Mouse (Mus musculus): ENCODE measurements around the gene March9. TPM values are rescaled to one million over a fixed set of nuclear protein-coding genes. Genes with fewer than 3 reads are reported as not detected.
"Not testable (repeated sequence)": the region's sequence is repeated elsewhere in the genome, so short reads cannot be mapped to it uniquely, and the experiment has no call there.

The March9 gene
- polyA plus RNA-seq, 1 experiment from 2014 or later, result 1.7 TPM

DNA sequence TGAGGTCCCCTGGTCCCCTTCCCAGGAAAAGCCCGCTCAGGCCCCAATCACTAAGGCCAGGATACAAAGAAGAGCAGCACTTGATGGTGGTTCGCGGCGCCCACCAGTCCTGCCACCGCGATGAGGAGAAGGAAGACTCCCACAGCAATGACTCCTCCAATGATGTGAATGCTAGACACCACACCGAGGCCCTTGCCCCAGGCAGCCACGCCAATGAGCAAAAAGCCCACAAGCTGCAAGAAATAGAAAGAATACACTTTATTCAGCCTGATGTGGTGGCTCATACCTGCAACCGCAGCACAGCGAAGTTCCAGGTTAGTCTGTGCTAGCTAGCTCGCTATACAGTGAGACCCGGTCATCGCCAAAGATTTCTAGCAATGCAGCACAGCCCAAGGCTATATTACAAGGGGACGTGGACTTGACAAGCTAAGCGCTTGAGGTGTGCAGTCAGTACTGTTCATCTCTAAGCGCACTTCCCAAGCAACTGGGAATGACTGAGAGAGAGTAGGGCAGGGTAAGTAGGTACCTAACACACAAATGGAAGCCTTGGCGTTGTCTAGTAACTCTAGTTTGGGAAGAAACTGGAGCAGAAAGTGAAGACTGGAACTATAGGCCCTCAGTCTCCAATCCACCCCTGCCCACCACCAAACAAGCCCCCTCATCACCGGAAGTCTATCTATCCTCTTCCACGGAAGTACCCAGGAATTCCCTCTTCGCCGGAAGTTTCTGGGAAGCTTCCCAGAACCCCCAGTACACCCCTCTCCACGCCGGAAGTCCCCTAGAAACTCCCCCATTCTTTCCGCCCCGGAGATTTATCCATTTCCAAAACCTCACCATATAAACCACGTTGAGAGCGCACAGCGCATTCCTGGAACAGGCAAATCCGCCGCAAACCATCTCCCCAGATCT is 9.6 kb upstream of the March9 start:
- peak; percentile 66; the same call in 1 of the 2 replicates for ATAC-seq (ENCODE audit: insufficient number of reproducible peaks, low FRiP score, low TSS enrichment, low read depth)
- H3K4me1 ChIP-seq, result peaks cover 37% of the 10 kb centered on the region
- WGBS, result 7% methylated on average over 30 of the region's 30 CpGs

DNA sequence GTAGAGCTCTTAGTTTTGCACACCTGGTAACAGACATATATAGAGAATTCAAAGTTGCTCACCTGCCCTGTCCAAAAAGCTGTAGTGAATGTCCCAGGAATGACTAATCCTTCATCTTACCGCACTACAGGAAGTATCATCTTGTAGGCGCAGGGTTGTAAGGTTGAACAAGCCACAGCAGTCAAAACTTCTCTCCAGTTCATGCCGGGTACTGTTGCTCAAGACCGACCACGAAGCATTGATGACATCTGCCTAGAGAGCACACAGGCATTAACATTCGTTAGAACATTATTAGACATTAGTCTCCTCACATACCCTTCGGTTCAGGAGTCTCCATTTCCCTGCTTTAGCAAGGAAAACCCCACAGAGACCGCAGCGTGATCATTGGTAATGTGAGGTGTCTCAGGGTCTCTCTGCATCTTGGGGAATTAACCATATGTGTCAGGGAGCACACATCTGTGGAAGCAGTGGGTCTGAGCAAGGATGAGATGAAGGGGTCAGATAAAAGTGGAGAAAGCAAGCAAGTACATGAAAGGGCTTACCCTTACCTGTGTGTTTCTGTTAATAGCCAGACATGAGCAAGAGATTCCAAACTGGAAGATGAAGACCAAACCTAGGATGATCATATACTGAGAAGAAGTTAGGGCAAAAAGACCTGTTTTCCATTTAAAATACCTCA is 8.5 kb upstream of the March9 start:
- peak overlapping the region; percentile 68 for H3K4me3 ChIP-seq
- peaks cover 40% of the 10 kb centered on the region for H3K36me3 ChIP-seq
- peaks cover 39% of the 10 kb centered on the region for H3K4me1 ChIP-seq
- H3K27ac ChIP-seq, result peak overlapping the region; percentile 95
- H3K27me3 ChIP-seq, result no peaks in the 10 kb centered on the region
- H3K4me2 ChIP-seq, result peak overlapping the region; percentile 74
- ATAC-seq (ENCODE audit: insufficient number of reproducible peaks, low FRiP score, low TSS enrichment, low read depth), result no peak
- H3K9me3 ChIP-seq, result no peaks in the 10 kb centered on the region
- 71% methylated on average over 9 of the region's 9 CpGs for WGBS
- H3K9ac ChIP-seq, result peak overlapping the region; percentile 10; the same call in 1 of the 2 replicates

More for the DNA sequence above, 9.6 kb upstream of the March9 start:
- Histone ChIP-seq H3K36me3 (peaks cover 40% of the 10 kb centered on the region), H3K27ac (peak overlapping the region; percentile 95), H3K4me3 (peak overlapping the region; percentile 68), H3K27me3 (no peaks in the 10 kb centered on the region), H3K9ac (peak overlapping the region; percentile 51), H3K9me3 (no peaks in the 10 kb centered on the region), H3K4me2 (peak overlapping the region; percentile 74)

DNA sequence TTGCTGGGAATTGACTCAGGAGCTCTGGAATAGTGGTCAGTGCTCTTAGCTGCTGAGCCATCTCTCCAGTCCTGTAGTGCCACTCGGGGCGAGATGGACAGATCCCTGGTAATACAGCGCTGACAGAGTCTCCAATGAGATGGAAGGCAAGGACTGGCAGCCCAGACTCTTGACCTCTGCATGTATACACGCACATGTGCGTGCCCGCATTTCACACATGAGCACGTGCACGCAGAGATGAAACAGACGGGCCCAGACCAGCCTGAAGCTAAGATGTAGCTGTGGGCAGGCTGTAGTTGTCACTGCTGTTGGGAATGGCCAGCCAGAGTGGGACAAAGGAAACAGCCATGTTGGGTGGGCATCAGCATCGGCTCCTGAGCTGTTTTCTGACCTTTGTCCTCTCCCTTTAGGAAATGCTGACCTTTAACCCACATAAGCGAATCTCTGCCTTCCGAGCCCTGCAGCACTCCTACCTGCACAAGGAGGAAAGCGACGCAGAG is 6.6 kb upstream of the March9 start:
- H3K27ac ChIP-seq, result no peak overlapping the region
- peaks cover 39% of the 10 kb centered on the region for H3K4me1 ChIP-seq
- H3K9me3 ChIP-seq, result no peaks in the 10 kb centered on the region
- no peak overlapping the region for H3K4me2 ChIP-seq
- H3K9ac ChIP-seq, result no peak overlapping the region
- ATAC-seq (ENCODE audit: insufficient number of reproducible peaks, low FRiP score, low TSS enrichment, low read depth), result no peak
- no peak overlapping the region for H3K4me3 ChIP-seq
- WGBS, result 93% methylated on average over 14 of the region's 14 CpGs
- H3K36me3 ChIP-seq, result peaks cover 40% of the 10 kb centered on the region
- H3K27me3 ChIP-seq, result no peaks in the 10 kb centered on the region

DNA sequence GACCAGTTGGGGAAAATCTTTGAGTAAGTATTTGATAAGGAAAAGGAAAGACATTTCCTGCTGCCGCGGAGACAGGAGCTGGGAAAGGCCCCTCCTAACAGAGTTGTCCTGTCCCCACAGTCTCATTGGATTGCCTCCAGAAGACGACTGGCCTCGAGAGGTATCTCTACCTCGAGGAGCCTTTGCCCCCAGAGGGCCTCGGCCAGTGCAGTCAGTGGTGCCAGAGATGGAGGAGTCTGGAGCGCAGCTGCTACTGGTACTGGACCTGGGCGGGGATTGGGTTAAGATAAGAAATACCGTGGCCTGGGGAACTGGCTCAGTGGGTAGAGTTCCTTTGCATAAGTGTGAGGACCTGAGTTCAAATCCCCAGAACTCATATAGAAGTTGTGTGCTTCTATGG is 6.0 kb upstream of the March9 start:
- no peak for ATAC-seq (ENCODE audit: insufficient number of reproducible peaks, low FRiP score, low TSS enrichment, low read depth)
- H3K36me3 ChIP-seq, result peaks cover 40% of the 10 kb centered on the region
- WGBS, result 86% methylated on average over 9 of the region's 9 CpGs
- no peak overlapping the region for H3K4me3 ChIP-seq
- no peaks in the 10 kb centered on the region for H3K9me3 ChIP-seq
- H3K9ac ChIP-seq, result no peak overlapping the region
- H3K4me1 ChIP-seq, result peaks cover 36% of the 10 kb centered on the region
- peaks cover 4% of the 10 kb centered on the region; the same call in 1 of the 2 replicates for H3K27me3 ChIP-seq
- H3K27ac ChIP-seq, result no peak overlapping the region
- H3K4me2 ChIP-seq, result no peak overlapping the region

DNA sequence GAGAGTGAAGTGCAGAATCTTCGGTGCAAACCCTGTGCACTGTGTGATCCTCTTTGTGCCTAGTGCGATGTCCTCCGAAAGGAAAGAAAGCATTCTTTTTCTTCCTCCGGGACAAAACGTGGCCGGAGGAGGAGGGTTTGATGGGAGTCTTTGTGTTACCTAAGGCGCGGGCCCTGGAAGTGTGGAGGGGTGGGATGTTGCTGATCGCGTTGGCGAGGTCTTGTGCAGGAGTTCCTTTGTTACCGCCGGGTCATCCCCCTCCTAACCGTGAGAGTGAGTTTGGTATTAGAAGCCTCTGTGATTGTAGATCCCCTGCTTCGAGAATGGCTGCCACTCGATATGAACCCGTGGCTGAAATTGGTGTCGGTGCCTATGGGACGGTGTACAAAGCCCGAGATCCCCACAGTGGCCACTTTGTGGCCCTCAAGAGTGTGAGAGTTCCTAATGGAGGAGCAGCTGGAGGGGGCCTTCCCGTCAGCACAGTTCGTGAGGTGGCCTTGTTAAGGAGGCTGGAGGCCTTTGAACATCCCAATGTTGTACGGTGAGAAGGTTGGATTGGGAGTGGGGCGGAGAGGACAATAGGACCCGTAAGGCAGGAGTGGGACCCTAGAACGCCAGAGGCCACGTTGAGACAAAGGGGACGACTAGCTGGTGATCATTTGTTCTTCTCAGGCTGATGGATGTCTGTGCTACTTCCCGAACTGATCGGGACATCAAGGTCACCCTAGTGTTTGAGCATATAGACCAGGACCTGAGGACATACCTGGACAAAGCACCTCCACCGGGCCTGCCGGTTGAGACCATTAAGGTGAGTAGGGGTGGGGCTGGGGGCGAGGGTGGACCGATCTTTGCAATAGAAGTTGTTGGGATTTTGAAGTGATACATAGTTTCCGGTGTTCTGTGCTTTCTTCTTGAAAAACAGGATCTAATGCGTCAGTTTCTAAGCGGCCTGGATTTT is 4.2 kb upstream of the March9 start:
- no peaks in the 10 kb centered on the region for H3K9me3 ChIP-seq
- H3K9ac ChIP-seq, result peak overlapping the region; percentile 80
- 10% methylated on average over 37 of the region's 37 CpGs for WGBS
- peak overlapping the region; percentile 88 for H3K27ac ChIP-seq
- peaks cover 40% of the 10 kb centered on the region for H3K36me3 ChIP-seq
- peak overlapping the region; percentile 82 for H3K4me3 ChIP-seq
- ATAC-seq (ENCODE audit: insufficient number of reproducible peaks, low FRiP score, low TSS enrichment, low read depth), result no peak
- peak overlapping the region; percentile 76 for H3K4me2 ChIP-seq
- peaks cover 13% of the 10 kb centered on the region for H3K27me3 ChIP-seq
- H3K4me1 ChIP-seq, result peaks cover 38% of the 10 kb centered on the region

DNA sequence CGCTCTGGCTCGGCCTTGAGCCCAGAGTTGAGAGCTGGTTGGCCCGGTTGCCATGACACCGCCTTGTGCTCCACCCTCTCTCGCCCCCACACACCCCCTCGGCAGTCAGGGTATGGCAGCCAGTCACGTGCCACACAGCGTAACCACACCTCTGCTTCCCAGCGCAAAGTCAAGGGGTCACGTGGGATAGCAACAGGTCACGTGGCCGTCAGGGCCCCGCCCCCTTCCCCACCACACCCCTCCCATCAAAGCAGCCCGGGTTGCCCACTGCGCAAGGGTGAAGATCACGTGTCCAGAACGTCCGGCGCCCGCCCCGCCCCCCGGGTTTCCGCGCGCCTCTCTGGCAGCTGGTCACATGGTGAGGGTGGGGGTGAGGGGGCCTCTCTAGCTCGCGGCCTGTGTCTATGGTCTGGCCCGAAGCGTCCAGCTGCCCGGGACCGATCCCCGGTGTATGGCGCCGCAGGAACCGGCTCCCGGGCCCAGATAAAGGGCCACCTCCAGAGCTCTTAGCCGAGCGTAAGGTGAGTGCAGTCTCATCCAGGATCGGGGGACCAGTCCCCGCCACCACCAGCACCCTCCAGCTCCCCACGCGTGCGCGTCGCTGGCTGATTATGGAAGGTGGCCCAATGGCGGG is 3.4 kb upstream of the March9 start, which contains the start of gene Cdk4:
TSS of gene Cdk4 (plus strand) at position 296 of the 634 bp plus-strand sequence.
- H3K27me3 ChIP-seq, result peaks cover 13% of the 10 kb centered on the region

DNA sequence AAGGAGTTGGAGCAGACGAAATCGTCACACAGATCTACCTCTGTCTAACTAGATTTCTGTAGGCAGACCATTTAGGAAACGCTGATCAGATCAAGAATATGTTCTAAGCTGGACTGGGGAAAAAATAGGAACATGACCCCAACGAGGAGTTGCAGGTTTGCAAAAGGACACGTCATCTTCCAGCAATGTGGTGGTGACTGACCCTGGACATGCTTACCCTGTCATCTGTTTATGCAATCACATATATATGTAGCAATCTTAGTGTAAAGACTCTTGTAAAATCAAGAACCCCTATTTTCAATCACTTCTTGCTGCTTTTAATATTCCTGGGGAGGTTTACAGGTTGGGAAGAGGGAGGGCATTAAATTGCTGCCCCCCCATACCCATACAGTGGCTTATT is 2.5 kb upstream of the March9 start:
- H3K4me2 ChIP-seq, result no peak overlapping the region
- peaks cover 31% of the 10 kb centered on the region for H3K36me3 ChIP-seq
- no peak for ATAC-seq (ENCODE audit: insufficient number of reproducible peaks, low FRiP score, low TSS enrichment, low read depth)
- H3K9ac ChIP-seq, result no peak overlapping the region
- no peak overlapping the region for H3K4me3 ChIP-seq
- H3K9me3 ChIP-seq, result no peaks in the 10 kb centered on the region
- 70% methylated on average over 5 of the region's 5 CpGs for WGBS
- H3K27me3 ChIP-seq, result peaks cover 13% of the 10 kb centered on the region
- peaks cover 37% of the 10 kb centered on the region for H3K4me1 ChIP-seq
- no peak overlapping the region for H3K27ac ChIP-seq

More for the DNA sequence above, 3.4 kb upstream of the March9 start, which contains the start of gene Cdk4:
- peaks cover 38% of the 10 kb centered on the region for H3K36me3 ChIP-seq
- peak within 1 kb of the TSS; percentile 82 for H3K4me3 ChIP-seq
- H3K4me2 ChIP-seq, result peak within 1 kb of the TSS; percentile 76
- peak; percentile 93 for ATAC-seq (ENCODE audit: insufficient number of reproducible peaks, low FRiP score, low TSS enrichment, low read depth)
- no peaks in the 10 kb centered on the region for H3K9me3 ChIP-seq
- peaks cover 38% of the 10 kb centered on the region for H3K4me1 ChIP-seq
- peak within 1 kb of the TSS; percentile 88 for H3K27ac ChIP-seq
- H3K9ac ChIP-seq, result peak within 1 kb of the TSS; percentile 80
- WGBS, result under 1% methylated on average over 46 of the region's 46 CpGs

DNA sequence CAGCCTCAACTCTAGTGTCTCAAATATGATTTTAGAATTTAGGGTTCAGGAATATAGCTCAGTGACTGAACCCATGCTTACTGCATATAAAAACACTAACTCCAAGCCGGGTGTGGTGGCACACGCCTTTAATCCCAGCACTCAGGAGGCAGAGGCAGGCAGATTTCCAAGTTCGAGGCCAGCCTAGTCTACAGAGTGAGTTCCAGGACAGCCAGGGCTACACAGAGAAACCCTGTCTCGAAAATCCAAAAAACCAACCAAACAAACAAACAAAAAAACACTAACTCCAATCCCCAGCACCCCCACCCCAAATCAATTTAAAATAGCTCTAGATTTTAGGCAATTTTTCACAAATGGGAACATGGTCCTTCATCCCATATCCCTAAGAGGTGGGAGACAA is 2.1 kb upstream of the March9 start:
- not testable (repeated sequence) for H3K4me3 ChIP-seq; H3K27ac ChIP-seq; H3K9ac ChIP-seq; ATAC-seq (ENCODE audit: insufficient number of reproducible peaks, low FRiP score, low TSS enrichment, low read depth); H3K4me2 ChIP-seq; H3K9me3 ChIP-seq
- Histone ChIP-seq H3K4me1 (peaks cover 37% of the 10 kb centered on the region), H3K27me3 (peaks cover 16% of the 10 kb centered on the region), H3K36me3 (peaks cover 31% of the 10 kb centered on the region)
- WGBS, result 81% methylated on average over 4 of the region's 4 CpGs

DNA sequence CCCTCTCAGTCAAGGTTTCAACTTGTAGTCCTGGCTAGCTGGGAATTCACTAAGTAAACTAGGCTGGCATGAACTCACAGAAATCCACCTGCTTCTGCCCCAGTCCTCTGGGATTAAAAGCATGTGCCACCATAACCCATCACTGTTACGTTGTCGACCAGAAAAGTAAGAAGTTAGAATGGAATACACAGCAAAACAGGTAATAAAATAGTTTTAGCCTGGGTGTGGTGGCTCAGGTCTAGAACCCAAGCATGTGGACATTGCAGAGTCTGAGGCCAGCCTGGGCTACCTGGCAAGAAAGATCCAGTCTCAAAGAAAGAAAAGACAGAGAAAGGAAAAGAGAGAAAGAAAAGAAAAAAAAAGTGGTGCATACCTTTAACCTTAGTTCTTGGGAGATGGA is 1.5 kb upstream of the March9 start:
- Histone ChIP-seq H3K4me2 (no peak overlapping the region), H3K27me3 (peaks cover 16% of the 10 kb centered on the region), H3K9me3 (no peaks in the 10 kb centered on the region), H3K4me1 (peaks cover 37% of the 10 kb centered on the region), H3K36me3 (peaks cover 30% of the 10 kb centered on the region), H3K9ac (no peak overlapping the region), H3K27ac (no peak overlapping the region), H3K4me3 (no peak overlapping the region)
- 65% methylated on average over 2 of the region's 2 CpGs for WGBS
- no peak for ATAC-seq (ENCODE audit: insufficient number of reproducible peaks, low FRiP score, low TSS enrichment, low read depth)

DNA sequence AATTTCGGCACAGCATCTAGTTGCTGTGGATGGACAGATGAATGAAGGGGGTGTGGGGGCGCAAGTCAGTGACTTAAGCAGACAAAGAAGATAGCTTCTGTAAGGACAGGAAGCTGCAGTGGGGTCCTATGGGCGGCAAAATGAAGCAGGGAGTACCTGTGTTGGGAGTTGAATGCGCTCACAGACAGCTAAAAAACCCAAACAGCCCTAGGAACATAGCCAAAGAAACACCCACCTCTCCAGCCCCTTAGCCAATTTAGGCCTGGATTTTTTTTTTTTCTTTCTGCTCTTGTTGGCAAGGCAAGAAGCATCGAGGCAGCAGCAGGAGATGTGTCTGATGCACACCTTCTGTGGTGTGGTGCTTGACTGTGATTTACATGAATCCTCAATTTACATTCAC is 1.1 kb upstream of the March9 start:
- H3K4me1 ChIP-seq, result peaks cover 36% of the 10 kb centered on the region
- H3K9me3 ChIP-seq, result no peaks in the 10 kb centered on the region
- no peak overlapping the region for H3K4me2 ChIP-seq
- peaks cover 16% of the 10 kb centered on the region for H3K27me3 ChIP-seq
- no peak overlapping the region for H3K4me3 ChIP-seq
- ATAC-seq (ENCODE audit: insufficient number of reproducible peaks, low FRiP score, low TSS enrichment, low read depth), result no peak
- no peak overlapping the region for H3K27ac ChIP-seq
- peaks cover 30% of the 10 kb centered on the region for H3K36me3 ChIP-seq
- WGBS, result 46% methylated on average over 5 of the region's 5 CpGs
- H3K9ac ChIP-seq, result no peak overlapping the region

Data from limb, embryonic 15.5 days (tissue).